Mouse (Mus musculus) embryo, embryonic 10 days (tissue): ENCODE results near the gene Fam83f.
A peak's percentile ranks its signal among the peaks of the same experiment; 100 is the strongest.

Experiments used
- DNase-seq: peaks from one replicate; pipeline ENCODE4 v3.0.0-alpha.2; 2015; ENCODE audit warnings: low spot score

Gene Fam83f

GRCm38 (mm10) chr15:80664444-80664843 is 7.2 kb upstream of the Fam83f start:
- no peak for DNase-seq

- no peak for DNase-seq
Measured at GRCm38 (mm10) chr15:80672810-80673209, 1.2 kb downstream of the Fam83f start.

- no peak for DNase-seq
Measured at GRCm38 (mm10) chr15:80673337-80674095, 1.9 kb downstream of the Fam83f start.

- DNase-seq: no peak
Measured at GRCm38 (mm10) chr15:80674700-80675099, 3.1 kb downstream of the Fam83f start.

- DNase-seq: no peak
Measured at GRCm38 (mm10) chr15:80679515-80680215, 8.0 kb downstream of the Fam83f start.

- no peak for DNase-seq
Measured at GRCm38 (mm10) chr15:80680347-80681030, 8.8 kb downstream of the Fam83f start.

- DNase-seq: no peak
Measured at GRCm38 (mm10) chr15:80681466-80681881, 9.8 kb downstream of the Fam83f start.

GRCm38 (mm10) chr15:80682343-80682742 is 10.7 kb downstream of the Fam83f start:
- DNase-seq: no peak

- DNase-seq: no peak
Measured at GRCm38 (mm10) chr15:80683151-80683550, 11.5 kb downstream of the Fam83f start.

- DNase-seq: no peak
Measured at GRCm38 (mm10) chr15:80683990-80684389, 12.3 kb downstream of the Fam83f start.

GRCm38 (mm10) chr15:80684786-80685602 is 13.3 kb downstream of the Fam83f start:
- peak; percentile 46 for DNase-seq

- DNase-seq: peak; percentile 25
Measured at GRCm38 (mm10) chr15:80685603-80685895, 13.9 kb downstream of the Fam83f start.

- DNase-seq: no peak
Measured at GRCm38 (mm10) chr15:80688536-80688935, 16.9 kb downstream of the Fam83f start.

GRCm38 (mm10) chr15:80693492-80693891 is 21.8 kb downstream of the Fam83f start:
- DNase-seq: no peak

GRCm38 (mm10) chr15:80694125-80694910 is 22.7 kb downstream of the Fam83f start:
- DNase-seq: no peak

- DNase-seq: peak; percentile 49
Measured at GRCm38 (mm10) chr15:80697564-80697963, 25.9 kb downstream of the Fam83f start.

- DNase-seq: no peak
Measured at GRCm38 (mm10) chr15:80701481-80702257, 30.0 kb downstream of the Fam83f start.

GRCm38 (mm10) chr15:80702910-80703309 is 31.3 kb downstream of the Fam83f start:
- DNase-seq: no peak

- DNase-seq: no peak
Measured at GRCm38 (mm10) chr15:80703495-80703894, 31.8 kb downstream of the Fam83f start.

- DNase-seq: peak; percentile 93
Measured at GRCm38 (mm10) chr15:80704267-80704666, 32.6 kb downstream of the Fam83f start.
